Mouse (Mus musculus) natural killer cell, adult 2 months (primary cell): ENCODE results near the gene Stk32c.

Experiments
- DNase-seq, 2 experiments: peaks; one replicate each; pipeline ENCODE4 v3.0.0; 2022; ENCODE audit warnings: low spot score in 2 of 2

The Stk32c gene

GRCm38 (mm10) chr7:139212754-139213745 is at the start of gene Stk32c, which contains the start of gene Lrrc27:
Stk32c (minus strand) TSS chr7:139213307.
Lrrc27 (plus strand) TSS chr7:139212988.
- peak; percentile 98 for DNase-seq

DNA sequence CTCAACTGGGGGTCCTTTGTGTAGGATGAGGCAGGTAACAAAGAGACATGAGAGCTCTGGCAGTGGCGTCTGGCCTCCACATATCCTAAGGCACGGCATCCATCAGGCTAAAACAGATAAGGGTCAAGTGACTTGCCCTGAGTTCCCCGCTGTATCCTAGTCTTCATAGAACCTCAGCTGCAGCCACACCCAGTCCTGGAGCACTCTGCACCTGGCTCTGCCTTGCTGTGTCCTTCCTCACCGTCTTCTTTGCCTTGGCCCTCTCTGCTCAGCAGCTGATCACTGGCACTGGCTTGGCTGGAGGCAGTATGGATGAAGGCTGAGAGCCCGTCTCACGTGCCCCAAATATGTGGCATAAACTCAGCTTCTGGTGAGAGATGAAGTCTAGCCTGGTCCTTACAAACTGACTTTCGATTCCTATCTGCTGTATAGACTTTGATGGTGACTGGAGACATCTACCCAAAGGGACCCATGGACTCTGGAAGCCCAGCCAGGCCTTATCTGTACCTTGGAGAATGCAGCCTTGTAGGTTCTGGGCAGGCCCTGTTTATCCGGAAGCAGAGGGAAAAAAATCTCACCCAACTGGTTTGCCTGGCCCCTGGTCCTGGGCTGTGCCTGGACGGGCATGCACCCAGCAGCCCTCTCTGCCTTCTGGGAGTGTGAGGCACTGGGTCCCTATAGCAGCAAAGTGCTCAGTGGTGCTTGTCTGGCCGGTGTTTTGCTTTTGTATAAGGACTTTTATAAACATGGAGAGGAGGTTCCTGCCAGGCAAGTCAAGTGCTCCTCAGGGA is 44.8 kb upstream of the Stk32c start:
- no peak for DNase-seq

DNA sequence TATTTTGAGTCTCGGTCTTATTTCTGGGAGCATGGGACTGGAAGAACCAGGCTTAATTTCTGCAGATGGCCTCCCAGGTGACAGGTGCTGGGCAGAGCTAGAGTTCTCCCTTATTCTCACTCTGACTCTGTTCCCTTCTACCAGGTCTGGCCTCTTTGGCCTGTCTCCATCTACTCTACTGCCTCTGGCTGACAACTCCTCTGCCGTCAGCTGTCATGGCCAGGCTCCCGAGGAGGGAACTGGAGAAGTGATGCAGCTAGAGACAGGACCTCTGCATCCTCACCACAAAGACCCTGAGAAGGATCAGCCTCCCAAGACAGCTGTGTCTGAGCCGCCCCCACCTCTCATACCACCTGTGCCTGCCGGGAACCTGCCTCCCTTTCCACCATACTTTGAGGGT is 41.5 kb upstream of the Stk32c start:
- no peak for DNase-seq

DNA sequence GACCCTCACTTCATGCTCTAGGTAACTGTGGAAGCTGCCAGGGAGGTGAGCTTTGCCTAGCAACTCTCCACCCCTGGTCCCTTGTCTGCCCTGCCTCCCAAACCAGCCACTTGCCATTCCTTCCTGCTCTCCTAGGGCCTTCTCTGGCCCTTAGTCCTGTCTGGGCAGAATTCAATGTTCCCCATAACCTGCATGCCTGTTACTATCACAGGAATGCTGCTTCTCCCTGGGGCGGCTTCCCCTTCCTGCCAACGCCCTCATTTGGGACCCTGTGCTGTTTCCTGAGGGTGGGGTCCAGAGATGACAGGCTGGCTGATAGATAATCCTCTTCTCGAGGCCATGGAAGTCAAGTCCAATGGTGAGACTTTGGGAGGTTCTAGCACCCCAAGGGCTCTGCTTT is 40.4 kb upstream of the Stk32c start:
- DNase-seq, result no peak

- DNase-seq, result no peak
Observed at GRCm38 (mm10) chr7:139252986-139253385, 39.9 kb upstream of the Stk32c start.

GRCm38 (mm10) chr7:139252566-139252965 is 39.5 kb upstream of the Stk32c start:
- DNase-seq, result no peak

DNA sequence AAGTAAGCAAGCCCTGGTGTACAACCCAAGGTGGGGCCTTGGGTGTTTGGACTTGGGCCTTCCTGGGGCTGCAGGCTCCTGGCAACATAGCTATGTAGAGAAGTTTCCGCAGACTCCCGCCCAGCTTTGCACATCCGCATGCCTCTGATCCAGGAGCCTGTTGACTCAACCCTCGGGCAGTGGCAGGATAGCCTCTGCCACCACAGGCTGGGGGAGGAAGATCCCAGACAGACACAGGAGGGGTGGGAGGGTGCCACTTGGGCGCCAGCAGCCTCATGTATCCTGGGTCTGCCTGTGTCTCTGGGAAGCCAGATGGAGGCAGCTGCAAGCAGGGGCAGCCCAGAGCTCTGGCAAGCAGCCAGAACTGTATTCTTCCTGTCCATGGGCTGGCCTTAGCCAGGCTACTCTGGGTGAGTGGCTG is 38.8 kb upstream of the Stk32c start:
- no peak for DNase-seq

DNA sequence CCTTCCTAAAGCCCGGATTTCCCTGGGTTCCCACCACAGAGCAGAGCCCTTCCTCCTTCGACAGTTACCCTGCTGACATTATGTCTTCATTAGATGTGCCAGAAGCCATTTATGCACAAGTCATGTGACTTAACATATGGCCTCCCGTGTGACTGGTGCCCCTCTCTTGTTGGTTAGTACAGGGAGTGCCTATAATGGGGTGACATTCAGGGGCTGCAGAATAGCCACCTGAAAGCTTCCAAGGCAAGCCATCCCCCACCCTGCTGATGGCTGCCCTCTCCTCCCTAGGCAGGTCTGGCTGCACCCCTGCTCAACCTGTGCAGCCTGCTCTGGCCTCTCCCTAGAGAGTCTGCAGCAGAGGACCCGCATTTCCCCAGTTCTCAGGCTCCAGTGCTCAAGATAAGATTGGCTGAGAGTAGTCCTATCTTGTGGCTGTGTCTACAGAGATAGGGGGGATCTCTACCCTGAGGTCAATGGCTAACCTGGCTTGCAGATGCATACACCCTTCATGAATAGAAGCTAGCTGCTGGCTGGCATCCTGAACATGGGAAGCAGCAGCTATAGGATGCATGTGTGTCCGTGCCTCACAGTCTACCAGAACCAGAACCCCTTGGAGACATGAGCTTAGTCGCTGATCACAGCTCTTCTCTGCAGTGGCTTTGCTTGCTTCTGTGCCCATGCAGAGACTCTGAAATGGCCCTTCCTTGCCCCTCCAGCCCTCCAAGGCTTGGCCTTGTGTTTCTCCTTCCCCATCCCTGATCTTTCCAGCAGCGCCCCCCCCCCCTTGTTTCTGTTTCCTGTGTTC is 36.5 kb upstream of the Stk32c start:
- no peak for DNase-seq

DNA sequence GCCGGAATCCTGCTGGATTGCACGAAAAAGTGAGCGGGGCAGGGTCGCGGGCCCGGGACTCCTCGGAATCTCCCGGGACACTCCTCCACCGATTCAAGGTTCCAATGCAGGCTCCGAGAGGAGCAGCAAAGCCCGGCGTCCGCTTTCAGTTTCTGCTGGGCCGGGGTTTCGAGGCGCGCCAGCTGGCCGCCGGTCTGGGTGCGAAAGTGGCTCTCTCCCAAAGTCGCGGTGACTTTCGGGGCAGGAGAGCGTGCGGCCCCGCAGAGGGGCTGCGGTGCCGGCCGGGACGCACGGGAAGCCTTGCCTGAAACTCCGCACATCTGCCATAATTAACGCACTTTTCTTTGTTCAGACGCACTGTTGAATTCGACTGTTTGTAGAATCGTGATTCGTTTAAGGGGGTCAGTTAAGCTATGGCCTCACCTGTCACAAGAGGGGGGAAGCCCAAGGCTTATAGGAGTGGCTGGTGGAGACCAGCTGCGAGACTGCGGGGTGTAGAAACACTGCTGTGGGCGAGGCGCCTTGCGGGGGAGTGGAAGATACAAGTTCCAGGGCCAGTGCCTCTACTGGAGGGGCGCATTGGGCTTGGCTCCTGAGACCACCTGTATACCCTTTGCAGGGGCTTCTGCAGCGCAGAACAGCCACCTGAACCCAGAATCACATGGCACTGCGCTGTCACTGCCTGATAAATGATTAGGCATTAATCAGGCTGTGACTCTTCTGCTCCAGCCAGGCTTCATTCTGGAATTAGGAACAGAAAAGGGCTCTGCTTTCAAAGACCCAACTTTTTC is 35.7 kb upstream of the Stk32c start:
- peak; percentile 36 to 47 for DNase-seq

- peak; percentile 71 to 75 for DNase-seq
Observed at GRCm38 (mm10) chr7:139247881-139248614, 34.9 kb upstream of the Stk32c start, which contains the start of gene Pwwp2b. Pwwp2b (plus strand) TSS chr7:139248482.

- no peak for DNase-seq
Observed at GRCm38 (mm10) chr7:139246931-139247880, 34.1 kb upstream of the Stk32c start.

DNA sequence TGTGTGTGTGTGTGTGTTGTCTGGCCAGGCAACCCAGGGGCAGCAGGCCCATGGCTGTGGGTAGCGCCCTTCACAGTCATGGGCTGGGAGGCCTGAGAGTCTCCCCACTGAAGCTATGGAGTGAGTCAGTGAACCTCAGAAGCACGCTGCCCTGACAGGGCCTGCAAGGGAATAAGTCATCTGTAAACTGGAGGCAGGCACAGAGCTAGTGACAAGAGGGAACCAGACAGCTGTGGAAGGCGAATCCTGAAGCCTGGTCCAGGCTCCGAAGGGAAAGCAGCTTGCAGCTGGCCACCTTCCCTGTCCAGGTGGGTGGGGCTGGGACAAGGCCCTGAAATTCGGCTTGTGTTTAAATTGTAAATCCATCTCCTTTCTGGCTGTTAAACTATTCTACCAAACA is 33.0 kb upstream of the Stk32c start:
- DNase-seq, result no peak

DNA sequence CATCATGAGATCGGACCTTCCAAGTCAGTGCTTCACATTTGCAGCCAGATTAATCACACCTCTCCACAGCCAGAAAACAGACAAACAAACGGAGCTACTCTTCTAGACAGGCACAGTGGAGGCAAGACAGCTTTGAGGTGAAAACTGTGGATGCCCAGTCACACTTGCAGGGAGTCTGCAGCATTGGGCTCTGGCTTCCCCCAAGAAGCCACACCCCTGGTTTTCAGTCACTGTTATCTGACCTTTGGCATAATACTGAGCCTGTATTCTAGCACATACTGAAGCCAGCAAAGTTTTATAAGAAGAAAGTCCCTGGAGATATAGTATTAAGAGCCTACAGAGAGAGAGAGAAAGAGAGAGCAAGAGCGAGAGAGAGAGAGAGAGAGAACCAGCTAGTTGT is 26.3 kb upstream of the Stk32c start:
- no peak for DNase-seq

- DNase-seq, result no peak
Observed at GRCm38 (mm10) chr7:139235651-139236358, 22.7 kb upstream of the Stk32c start.

GRCm38 (mm10) chr7:139234426-139235188 is 21.5 kb upstream of the Stk32c start:
- no peak for DNase-seq

DNA sequence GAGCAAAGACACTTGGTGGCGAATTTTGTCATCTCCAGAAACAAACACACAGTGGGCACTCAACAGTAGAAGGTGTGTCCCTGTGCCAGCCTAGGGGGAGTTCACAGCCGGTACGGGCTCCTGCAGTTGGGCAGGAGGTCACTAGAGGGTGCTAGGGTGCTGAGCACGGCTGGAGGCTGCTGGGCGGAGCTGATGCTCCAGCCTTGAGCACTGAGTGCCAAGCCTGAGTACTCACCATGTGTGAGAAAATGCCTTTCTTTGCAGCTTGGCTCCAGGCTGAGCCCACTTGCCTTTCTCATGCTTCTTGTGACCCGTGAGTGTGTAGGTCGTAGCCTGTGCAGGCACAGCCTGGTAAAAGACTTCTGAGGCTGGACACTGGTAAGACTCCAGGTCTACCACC is 20.6 kb upstream of the Stk32c start:
- DNase-seq, result peak; percentile 80 to 85

GRCm38 (mm10) chr7:139230241-139230640 is 17.1 kb upstream of the Stk32c start:
- peak; percentile 52 to 71 for DNase-seq
